Mouse (Mus musculus): Measurements from ENCODE around the gene Clec2l. TPM values are rescaled to one million over a fixed set of nuclear protein-coding genes. Genes with fewer than 3 reads are reported as not detected.
"Not testable (repeated sequence)": the region's sequence is repeated elsewhere in the genome, so short reads cannot be mapped to it uniquely, and the experiment has no call there.

Gene Clec2l
- polyA plus RNA-seq, 1 experiment from 2014 or later: 8.8 TPM

DNA sequence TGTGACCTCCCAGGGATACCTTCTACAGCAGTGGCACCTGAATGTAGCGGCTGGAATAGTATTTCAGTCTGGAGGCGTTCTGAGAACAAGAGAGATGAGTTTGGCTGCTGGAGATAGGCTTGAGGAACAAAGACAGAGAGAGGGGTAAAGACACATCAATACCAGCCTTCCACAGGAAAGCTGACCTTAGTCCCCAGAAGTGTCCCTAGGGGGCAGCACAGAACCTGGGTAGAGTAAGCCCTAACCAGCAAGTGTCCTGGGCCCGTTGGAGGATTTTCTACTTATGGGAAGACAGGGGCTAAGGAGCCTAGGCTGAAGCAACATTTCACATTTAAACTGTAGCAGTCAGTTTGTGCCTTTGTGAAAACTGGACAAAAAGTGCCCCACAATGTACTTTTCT is 13.3 kb upstream of the Clec2l start:
- DNase-seq (ENCODE audit: low spot score) (no peak), ATAC-seq (no peak)
- Histone ChIP-seq H3K9me3 (replicated peaks; ENCODE audit: control insufficient read depth, low read length) (no peaks in the 10 kb centered on the region), H3K27ac (ENCODE audit: low read depth, low read length) (no peak overlapping the region), H3K4me1 (ENCODE audit: control insufficient read depth, insufficient read depth, low read length) (no peaks in the 10 kb centered on the region), H3K27me3 (replicated peaks; ENCODE audit: control insufficient read depth, insufficient read depth, low read length) (no peaks in the 10 kb centered on the region), H3K9ac (ENCODE audit: low read length) (no peak overlapping the region), H3K4me2 (ENCODE audit: low read length) (no peak overlapping the region), H3K36me3 (ENCODE audit: control insufficient read depth, insufficient read depth, low read length) (no peaks in the 10 kb centered on the region), H3K4me3 (ENCODE audit: low read depth, low read length) (no peak overlapping the region)
- WGBS: 69% methylated on average over 3 of the region's 3 CpGs

DNA sequence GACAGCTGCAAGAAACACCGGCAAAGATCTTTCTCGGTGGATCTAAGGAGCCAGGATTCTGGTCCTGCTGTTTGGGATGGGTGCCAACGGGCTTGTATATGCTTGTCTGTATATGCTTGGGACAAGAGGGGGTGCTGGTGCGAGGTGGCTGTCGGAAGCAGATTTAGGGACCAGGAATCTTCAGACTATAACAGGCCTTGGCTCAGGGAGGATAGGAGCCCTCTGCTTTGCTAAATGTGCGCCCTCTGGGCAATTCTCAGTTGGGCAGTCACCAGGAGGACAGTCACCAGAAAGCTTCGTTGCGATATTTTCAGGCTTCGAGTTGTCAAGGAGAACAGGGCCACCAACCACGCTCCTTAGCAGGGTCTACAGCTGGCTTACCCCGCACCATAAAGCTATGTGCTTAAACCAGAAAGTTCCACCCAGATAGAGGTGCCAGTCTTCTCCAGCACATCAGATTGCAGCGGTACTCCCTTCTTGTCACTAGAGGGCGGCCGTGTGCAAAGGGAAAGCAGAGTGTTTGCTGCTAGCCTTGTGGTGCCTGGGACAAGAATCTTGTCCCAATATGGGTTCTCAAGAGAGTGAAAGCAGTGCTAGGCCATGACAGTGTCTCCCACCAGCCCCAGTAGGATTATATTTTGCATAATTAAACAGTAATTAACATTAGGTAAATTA is 12.5 kb upstream of the Clec2l start:
- Histone ChIP-seq H3K27ac (ENCODE audit: low read depth, low read length) (no peak overlapping the region), H3K9me3 (replicated peaks; ENCODE audit: control insufficient read depth, low read length) (no peaks in the 10 kb centered on the region), H3K4me1 (ENCODE audit: control insufficient read depth, insufficient read depth, low read length) (no peaks in the 10 kb centered on the region), H3K4me2 (ENCODE audit: low read length) (no peak overlapping the region), H3K27me3 (replicated peaks; ENCODE audit: control insufficient read depth, insufficient read depth, low read length) (no peaks in the 10 kb centered on the region), H3K4me3 (ENCODE audit: low read depth, low read length) (no peak overlapping the region), H3K36me3 (ENCODE audit: control insufficient read depth, insufficient read depth, low read length) (no peaks in the 10 kb centered on the region), H3K9ac (ENCODE audit: low read length) (no peak overlapping the region)
- 44% methylated on average over 14 of the region's 14 CpGs for WGBS
- peak; percentile 85 for DNase-seq (ENCODE audit: low spot score)
- ATAC-seq: peak; percentile 81

DNA sequence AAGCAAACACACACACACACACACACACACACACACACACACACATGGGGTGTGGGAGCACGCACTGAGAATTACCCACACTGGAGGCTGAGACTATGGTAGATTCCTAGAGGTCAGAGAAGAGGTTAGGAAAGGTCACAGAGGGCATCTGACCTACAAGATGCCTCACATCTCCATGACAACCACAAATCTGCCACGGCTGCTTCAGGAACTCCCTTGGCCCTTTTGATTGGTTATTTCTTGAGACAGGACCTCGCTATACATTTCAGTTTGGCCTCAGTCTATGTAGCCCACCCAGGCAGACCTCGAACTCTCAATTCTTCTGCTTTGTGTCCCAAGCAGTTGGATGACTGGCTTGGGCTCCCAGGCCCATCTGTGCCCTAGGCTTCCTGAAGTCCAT is 1.2 kb upstream of the Clec2l start:
- no peaks in the 10 kb centered on the region for H3K9me3 ChIP-seq (replicated peaks; ENCODE audit: control insufficient read depth, low read length)
- H3K9ac ChIP-seq (ENCODE audit: low read length): no peak overlapping the region
- no peak overlapping the region for H3K4me2 ChIP-seq (ENCODE audit: low read length)
- no peak overlapping the region for H3K4me3 ChIP-seq (ENCODE audit: low read depth, low read length)
- 35% methylated on average over 4 of the region's 4 CpGs for WGBS
- DNase-seq (ENCODE audit: low spot score) (no peak), ATAC-seq (no peak)
- H3K27ac ChIP-seq (ENCODE audit: low read depth, low read length): no peak overlapping the region
- H3K4me1 ChIP-seq (ENCODE audit: control insufficient read depth, insufficient read depth, low read length): no peaks in the 10 kb centered on the region
- H3K27me3 ChIP-seq (replicated peaks; ENCODE audit: control insufficient read depth, insufficient read depth, low read length): 0 out of 2 replicates have a peak, but pooled peaks cover 9% of the 10 kb centered on the region
- no peaks in the 10 kb centered on the region for H3K36me3 ChIP-seq (ENCODE audit: control insufficient read depth, insufficient read depth, low read length)

DNA sequence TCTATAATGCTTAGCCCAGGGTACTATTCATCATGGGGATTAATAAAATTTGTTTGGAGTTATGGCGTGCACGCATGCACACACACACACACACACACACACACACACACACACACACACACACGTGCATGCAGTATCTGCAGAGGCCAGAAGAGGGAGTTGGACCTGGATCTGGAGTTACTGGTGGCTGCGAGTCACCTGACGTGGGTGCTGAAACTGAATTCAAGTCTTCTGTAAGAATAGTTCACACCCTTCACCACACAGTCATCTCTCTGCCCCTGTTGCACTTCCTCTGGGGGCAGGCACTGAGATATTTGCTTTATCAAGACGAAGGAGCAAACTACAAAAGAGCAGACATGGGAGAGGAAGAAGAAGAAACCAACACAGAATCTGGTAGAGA is 6.7 kb downstream of the Clec2l start:
- no peak overlapping the region for H3K27ac ChIP-seq (ENCODE audit: low read depth, low read length)
- no peak for DNase-seq (ENCODE audit: low spot score)
- H3K27me3 ChIP-seq (replicated peaks; ENCODE audit: control insufficient read depth, insufficient read depth, low read length): no peaks in the 10 kb centered on the region
- no peak overlapping the region for H3K9ac ChIP-seq (ENCODE audit: low read length)
- H3K9me3 ChIP-seq (replicated peaks; ENCODE audit: control insufficient read depth, low read length): no peaks in the 10 kb centered on the region
- H3K4me1 ChIP-seq (ENCODE audit: control insufficient read depth, insufficient read depth, low read length): no peaks in the 10 kb centered on the region
- no peak overlapping the region for H3K4me3 ChIP-seq (ENCODE audit: low read depth, low read length)
- no peak overlapping the region for H3K4me2 ChIP-seq (ENCODE audit: low read length)
- WGBS: 68% methylated on average over 6 of the region's 6 CpGs
- H3K36me3 ChIP-seq (ENCODE audit: control insufficient read depth, insufficient read depth, low read length): no peaks in the 10 kb centered on the region
- no peak for ATAC-seq

DNA sequence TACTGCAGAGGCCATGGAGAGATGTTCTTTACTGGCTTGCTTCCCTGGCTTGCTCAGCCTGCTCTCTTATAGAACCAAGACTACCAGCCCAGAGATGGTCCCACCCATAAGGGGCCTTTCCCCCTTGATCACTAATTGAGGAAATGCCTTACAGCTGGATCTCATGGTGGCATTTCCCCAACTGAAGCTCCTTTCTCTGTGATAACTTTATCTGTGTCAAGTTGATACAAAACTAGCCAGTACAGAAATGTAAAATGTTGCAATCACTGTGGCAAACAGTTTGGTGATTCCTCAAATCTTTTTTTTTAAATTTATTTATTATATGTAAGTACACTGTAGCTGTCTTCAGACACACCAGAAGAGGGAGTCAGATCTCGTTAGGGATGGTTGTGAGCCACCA is 7.6 kb downstream of the Clec2l start:
- 83% methylated on average over 1 of the region's 1 CpGs for WGBS
- not testable (repeated sequence) for H3K4me1 ChIP-seq (ENCODE audit: control insufficient read depth, insufficient read depth, low read length); H3K4me3 ChIP-seq (ENCODE audit: low read depth, low read length); H3K27ac ChIP-seq (ENCODE audit: low read depth, low read length); H3K4me2 ChIP-seq (ENCODE audit: low read length); H3K36me3 ChIP-seq (ENCODE audit: control insufficient read depth, insufficient read depth, low read length); H3K9ac ChIP-seq (ENCODE audit: low read length); H3K9me3 ChIP-seq (replicated peaks; ENCODE audit: control insufficient read depth, low read length); DNase-seq (ENCODE audit: low spot score); H3K27me3 ChIP-seq (replicated peaks; ENCODE audit: control insufficient read depth, insufficient read depth, low read length); ATAC-seq

DNA sequence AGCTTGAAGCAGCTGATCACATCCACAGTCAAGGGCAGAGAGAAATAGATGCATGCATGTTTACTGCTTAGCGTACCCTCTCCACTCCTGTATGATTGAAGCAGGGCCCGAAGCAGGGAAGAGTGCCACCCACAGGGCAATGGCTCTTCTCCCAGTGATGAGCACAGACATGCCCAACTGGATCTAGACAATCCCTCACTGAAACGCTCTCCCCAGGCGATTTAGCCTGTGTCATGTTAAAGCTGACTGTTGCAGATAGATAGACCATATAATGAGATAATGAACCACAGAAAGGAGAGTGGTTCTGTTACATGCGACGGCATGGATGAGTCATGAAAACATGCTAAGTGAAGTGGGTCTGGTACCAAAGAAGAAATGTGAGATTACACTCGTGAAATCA is 8.4 kb downstream of the Clec2l start:
- Histone ChIP-seq H3K27ac (ENCODE audit: low read depth, low read length) (no peak overlapping the region), H3K9me3 (replicated peaks; ENCODE audit: control insufficient read depth, low read length) (no peaks in the 10 kb centered on the region), H3K9ac (ENCODE audit: low read length) (no peak overlapping the region), H3K4me3 (ENCODE audit: low read depth, low read length) (no peak overlapping the region), H3K36me3 (ENCODE audit: control insufficient read depth, insufficient read depth, low read length) (no peaks in the 10 kb centered on the region), H3K4me1 (ENCODE audit: control insufficient read depth, insufficient read depth, low read length) (no peaks in the 10 kb centered on the region), H3K4me2 (ENCODE audit: low read length) (no peak overlapping the region), H3K27me3 (replicated peaks; ENCODE audit: control insufficient read depth, insufficient read depth, low read length) (no peaks in the 10 kb centered on the region)
- 79% methylated on average over 7 of the region's 7 CpGs for WGBS
- ATAC-seq: no peak
- no peak for DNase-seq (ENCODE audit: low spot score)

DNA sequence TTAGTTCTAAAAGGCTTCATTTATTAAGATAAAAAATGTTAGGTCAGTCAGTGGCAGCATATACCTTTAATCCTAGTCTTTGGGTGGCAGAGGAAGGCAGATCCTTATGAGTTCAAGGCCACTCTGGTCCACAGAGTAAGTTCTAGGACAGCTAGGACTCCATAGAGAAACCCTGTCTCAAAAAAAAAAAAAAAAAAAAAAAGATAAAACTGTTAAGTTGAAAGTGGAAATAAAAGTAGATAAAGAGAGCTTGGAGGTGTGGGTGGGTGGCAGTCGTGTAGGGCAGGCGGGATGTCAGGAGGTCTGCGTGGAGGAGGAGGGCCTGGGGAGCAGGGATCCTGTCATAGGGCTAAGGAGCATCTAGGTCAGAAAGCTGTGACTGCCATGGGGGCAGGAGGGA is 9.1 kb downstream of the Clec2l start:
- Histone ChIP-seq H3K27me3 (replicated peaks; ENCODE audit: control insufficient read depth, insufficient read depth, low read length) (no peaks in the 10 kb centered on the region), H3K27ac (ENCODE audit: low read depth, low read length) (no peak overlapping the region), H3K36me3 (ENCODE audit: control insufficient read depth, insufficient read depth, low read length) (no peaks in the 10 kb centered on the region), H3K4me3 (ENCODE audit: low read depth, low read length) (no peak overlapping the region), H3K9me3 (replicated peaks; ENCODE audit: control insufficient read depth, low read length) (no peaks in the 10 kb centered on the region), H3K9ac (ENCODE audit: low read length) (no peak overlapping the region), H3K4me2 (ENCODE audit: low read length) (no peak overlapping the region), H3K4me1 (ENCODE audit: control insufficient read depth, insufficient read depth, low read length) (no peaks in the 10 kb centered on the region)
- DNase-seq (ENCODE audit: low spot score): no peak
- WGBS: 95% methylated on average over 3 of the region's 3 CpGs
- no peak for ATAC-seq

DNA sequence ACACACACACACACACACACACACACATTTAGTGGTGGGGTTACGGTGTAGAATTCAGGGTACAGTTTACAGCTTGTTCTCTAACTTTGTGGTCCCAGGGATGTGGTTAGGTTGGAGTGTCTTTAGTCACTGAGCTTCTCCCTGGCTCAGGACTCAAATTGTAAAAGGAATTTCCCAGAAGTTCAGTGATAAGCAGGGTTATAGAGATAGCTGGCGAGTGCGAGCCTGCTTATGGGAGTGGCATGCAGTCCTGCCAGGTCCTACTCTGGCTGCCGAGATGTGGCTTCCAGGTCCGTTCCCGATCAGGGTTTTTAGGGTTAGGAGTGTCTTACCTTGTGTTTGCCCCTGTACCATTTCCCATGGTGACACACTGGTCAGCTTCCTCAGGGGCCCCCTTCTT is 13.3 kb downstream of the Clec2l start:
- ATAC-seq: no peak

DNA sequence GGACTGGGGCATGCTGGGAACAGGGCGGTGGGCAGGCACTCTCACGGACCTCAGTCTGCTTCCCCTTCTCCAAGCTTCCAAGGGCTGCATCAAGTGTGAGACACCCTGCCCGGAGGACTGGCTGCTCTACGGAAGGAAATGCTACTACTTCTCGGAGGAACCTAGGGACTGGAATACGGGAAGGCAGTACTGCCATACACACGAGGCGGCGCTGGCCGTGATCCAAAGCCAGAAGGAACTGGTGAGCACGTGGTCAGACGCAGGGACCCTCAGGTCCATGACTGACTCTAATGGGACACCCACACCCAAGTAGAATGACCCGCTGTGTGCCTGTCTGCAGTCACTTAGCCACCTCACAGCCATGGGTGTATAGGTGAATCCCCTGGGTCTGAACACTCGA is 13.9 kb downstream of the Clec2l start:
- no peaks in the 10 kb centered on the region for H3K4me1 ChIP-seq (ENCODE audit: control insufficient read depth, insufficient read depth, low read length)
- no peak overlapping the region for H3K9ac ChIP-seq (ENCODE audit: low read length)
- no peak overlapping the region for H3K4me2 ChIP-seq (ENCODE audit: low read length)
- no peak overlapping the region for H3K27ac ChIP-seq (ENCODE audit: low read depth, low read length)
- DNase-seq (ENCODE audit: low spot score): no peak
- no peaks in the 10 kb centered on the region for H3K27me3 ChIP-seq (replicated peaks; ENCODE audit: control insufficient read depth, insufficient read depth, low read length)
- 83% methylated on average over 14 of the region's 14 CpGs for WGBS
- no peaks in the 10 kb centered on the region for H3K36me3 ChIP-seq (ENCODE audit: control insufficient read depth, insufficient read depth, low read length)
- H3K9me3 ChIP-seq (replicated peaks; ENCODE audit: control insufficient read depth, low read length): no peaks in the 10 kb centered on the region
- no peak for ATAC-seq
- no peak overlapping the region for H3K4me3 ChIP-seq (ENCODE audit: low read depth, low read length)

More for the DNA sequence above, 13.3 kb downstream of the Clec2l start:
- H3K9me3 ChIP-seq (replicated peaks; ENCODE audit: control insufficient read depth, low read length): no peaks in the 10 kb centered on the region
- no peak overlapping the region for H3K4me3 ChIP-seq (ENCODE audit: low read depth, low read length)
- no peaks in the 10 kb centered on the region for H3K4me1 ChIP-seq (ENCODE audit: control insufficient read depth, insufficient read depth, low read length)
- no peaks in the 10 kb centered on the region for H3K36me3 ChIP-seq (ENCODE audit: control insufficient read depth, insufficient read depth, low read length)
- no peak for DNase-seq (ENCODE audit: low spot score)
- no peak overlapping the region for H3K4me2 ChIP-seq (ENCODE audit: low read length)
- 84% methylated on average over 6 of the region's 6 CpGs for WGBS
- H3K27ac ChIP-seq (ENCODE audit: low read depth, low read length): no peak overlapping the region
- H3K9ac ChIP-seq (ENCODE audit: low read length): no peak overlapping the region
- H3K27me3 ChIP-seq (replicated peaks; ENCODE audit: control insufficient read depth, insufficient read depth, low read length): no peaks in the 10 kb centered on the region
